Mouse (Mus musculus): Measurements from ENCODE around the gene Chat.

DNA sequence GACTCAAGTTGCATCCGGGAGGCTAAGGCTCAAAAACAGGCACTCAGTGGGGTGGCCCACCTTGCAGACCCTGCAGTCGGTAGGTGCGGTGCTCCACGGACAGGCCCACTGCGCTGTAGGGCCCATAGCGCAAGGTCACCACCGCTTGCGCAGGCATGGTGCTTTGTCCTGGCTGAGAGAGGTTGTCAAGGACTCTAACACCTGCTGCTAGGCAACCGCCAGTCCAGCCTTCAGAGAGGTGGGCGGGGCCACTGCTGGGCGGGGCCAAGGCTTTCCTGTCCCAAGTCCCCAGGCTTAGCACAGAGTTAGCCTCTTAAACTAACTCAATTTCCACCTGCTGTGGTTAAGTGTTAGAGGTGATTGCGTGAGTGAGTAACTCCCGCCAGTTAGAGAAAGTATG is 77.6 kb downstream of the Chat start, which contains the start of gene 1700024G13Rik:
- TF ChIP-seq TAL1 (IDR thresholded peaks at IDR 0.05; ENCODE audit: low read length), result no peak
- no peak for TF ChIP-seq GATA1 (IDR thresholded peaks at IDR 0.05; ENCODE audit: low read length)
